Mouse (Mus musculus) gastrocnemius, postnatal 10 days (tissue): Measurements from ENCODE around the gene Fam136a. TPM values are rescaled to one million over a fixed set of nuclear protein-coding genes. Genes with fewer than 3 reads are reported as not detected.
A peak's percentile ranks its signal among the peaks of the same experiment; 100 is the strongest.

ENCODE experiments used
- DNase-seq: peaks from one replicate; pipeline ENCODE4 v3.0.0; 2021; ENCODE audit warnings: mixed read lengths
- total RNA-seq, 2 experiments: library from RNA; stranded (reverse); gene quantifications; 2 replicates each; pipeline ENCODE4 v1.2.3; 2021

Gene Fam136a
- total RNA-seq, 2 experiments from 2014 or later: 23.8 to 30.4 TPM

DNA sequence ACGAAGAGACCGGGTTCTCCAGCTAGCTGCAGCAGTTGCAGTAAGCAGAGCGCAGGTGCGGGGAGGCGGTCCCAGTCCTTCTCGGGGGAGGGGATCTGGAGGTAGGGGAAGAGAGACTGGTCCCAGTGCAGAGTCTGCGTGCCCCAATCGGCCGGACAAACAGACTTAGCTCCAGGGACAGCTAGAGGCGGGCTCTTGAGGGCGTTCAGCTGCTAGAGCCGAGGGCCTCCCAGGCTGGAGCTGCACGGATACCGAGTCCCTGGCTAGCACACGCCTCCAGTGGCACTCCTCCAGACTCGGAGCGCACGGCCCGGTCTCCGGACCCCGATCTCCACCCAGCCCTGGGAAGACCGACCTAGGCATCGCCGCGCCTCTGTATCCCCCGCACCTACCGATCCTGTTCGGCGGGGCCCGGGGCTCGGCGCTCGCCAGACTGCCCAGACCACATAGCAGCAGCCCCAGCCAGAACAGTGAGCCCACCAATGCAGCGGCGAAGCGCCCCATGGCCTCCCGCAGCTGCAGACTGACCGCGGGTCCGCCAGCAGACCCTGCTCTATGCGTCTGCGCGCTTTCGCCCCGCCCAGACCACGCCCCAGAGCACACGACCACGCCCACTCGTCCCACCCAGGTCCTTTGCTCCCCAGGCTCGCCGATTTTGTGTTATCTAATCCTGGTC is 31.3 kb downstream of the Fam136a start, which contains the start of gene Pcyox1:
TSS of gene Pcyox1 (minus strand) at position 574 of the 676 bp plus-strand sequence.
- peak; percentile 91 for DNase-seq

DNA sequence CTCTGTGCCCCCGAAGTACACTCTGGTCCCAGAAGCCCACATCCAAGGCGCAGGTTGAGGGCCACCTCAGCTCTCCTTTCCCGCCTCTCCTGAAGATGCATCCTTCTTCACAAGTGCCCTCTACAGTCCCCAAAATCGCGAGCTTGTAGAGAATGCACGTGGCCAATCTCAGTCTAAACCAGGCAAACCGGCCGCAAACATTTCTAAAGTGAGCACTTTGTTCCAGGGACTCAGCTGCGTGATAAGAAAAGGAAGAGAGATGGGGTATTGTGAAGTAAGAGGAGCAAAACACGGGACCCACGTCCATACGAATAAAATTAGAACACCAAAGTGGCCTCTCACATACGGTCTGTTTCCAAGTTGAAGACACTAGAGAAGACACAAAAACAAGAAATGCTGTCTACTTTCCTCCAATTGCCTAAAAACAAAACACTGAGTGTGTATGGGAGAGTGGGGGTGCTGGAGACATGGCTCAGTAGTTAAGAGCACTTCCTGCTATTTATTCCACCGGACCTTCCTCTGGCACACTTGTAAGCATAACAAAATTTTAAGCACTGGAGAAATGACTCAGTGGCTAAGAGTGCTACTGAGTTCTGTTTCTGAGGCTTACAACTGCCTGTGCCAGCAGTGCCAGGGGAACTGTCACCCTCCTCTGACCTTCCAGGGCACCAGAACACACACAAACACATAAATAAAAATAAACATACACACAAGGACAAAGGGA is 32.0 kb downstream of the Fam136a start:
- DNase-seq: no peak

DNA sequence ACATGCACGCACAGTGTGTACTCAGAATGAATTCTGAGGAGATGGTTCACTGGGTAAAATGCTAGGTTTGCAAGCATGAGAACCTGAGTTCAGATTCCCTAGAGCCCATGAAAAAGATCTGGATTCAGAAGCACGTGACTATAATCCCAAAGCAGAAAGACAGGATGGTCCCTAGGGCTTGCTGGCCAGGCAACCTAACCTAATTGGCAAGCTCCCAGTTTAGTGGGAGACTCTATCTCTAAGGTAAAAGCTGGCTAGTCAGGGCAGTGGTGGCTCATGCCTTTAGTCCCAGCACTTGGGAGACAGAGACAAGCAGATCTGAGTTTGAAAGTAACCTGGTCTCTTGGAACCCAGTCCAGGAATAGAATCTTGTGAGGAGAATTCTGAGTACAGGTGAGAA is 33.5 kb downstream of the Fam136a start:
- no peak for DNase-seq

- DNase-seq: no peak
Observed at GRCm38 (mm10) chr6:86399995-86400394, 34.5 kb downstream of the Fam136a start.

- DNase-seq: peak; percentile 42
Observed at GRCm38 (mm10) chr6:86400972-86401371, 35.5 kb downstream of the Fam136a start.

- DNase-seq: no peak
Observed at GRCm38 (mm10) chr6:86402681-86403607, 37.5 kb downstream of the Fam136a start.

DNA sequence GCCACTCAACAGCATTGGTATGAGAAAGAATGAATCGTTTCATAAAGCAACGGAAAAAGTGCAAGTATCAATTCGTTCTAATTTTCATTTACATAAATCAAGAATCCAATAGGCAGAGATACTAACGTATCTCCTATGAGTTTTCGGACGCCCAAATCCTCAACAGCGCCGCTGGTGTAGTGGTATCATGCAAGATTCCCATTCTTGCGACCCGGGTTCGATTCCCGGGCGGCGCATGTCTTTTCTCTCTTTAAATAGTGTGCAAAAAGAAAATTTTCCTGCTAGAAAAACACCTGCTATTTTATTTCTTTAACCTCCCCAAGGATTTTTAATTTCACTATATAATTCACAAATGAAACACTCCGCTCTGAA is 38.3 kb downstream of the Fam136a start:
- DNase-seq: peak; percentile 82

GRCm38 (mm10) chr6:86404100-86404861 is 38.8 kb downstream of the Fam136a start, which contains the start of gene Tia1:
Tia1 (plus strand) TSS chr6:86404219.
- DNase-seq: peak; percentile 97

DNA sequence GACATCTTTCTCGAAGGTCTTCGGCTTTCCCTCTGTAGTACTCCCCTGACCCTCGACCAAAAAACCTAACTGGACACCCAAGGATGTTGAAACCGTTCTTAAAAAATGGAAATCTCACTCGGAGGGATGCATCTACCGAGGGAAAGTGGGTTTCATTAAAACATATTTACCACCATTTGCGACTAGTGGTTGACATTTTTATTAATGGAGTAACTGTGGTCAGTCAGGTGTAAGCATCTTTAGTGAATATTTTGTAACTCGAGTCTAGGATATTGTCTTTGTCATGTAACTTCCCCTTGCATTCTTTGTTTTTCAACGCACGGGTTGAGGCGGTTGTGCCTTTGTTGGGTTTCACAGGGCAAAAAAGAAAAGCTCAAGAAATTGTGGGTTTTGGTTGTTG is 39.5 kb downstream of the Fam136a start:
- no peak for DNase-seq

- no peak for DNase-seq
Observed at GRCm38 (mm10) chr6:86406306-86406705, 40.9 kb downstream of the Fam136a start.

GRCm38 (mm10) chr6:86418711-86419110 is 53.3 kb downstream of the Fam136a start:
- DNase-seq: no peak

GRCm38 (mm10) chr6:86419239-86419638 is 53.8 kb downstream of the Fam136a start:
- no peak for DNase-seq

Other genes starting within 250 kb of the Fam136a start
- gene Tgfa, start 170.4 kb upstream of the Fam136a start, total RNA-seq: under 1 TPM; 0.35 to 0.75 TPM
- gene Snrpg, start 5.7 kb downstream of the Fam136a start, total RNA-seq: 10 to 100 TPM; 60.0 to 71.1 TPM
- gene Pcyox1, start 31.5 kb downstream of the Fam136a start, total RNA-seq: 10 to 100 TPM; 67.0 to 71.2 TPM
- 10 to 100 TPM; 34.0 to 50.1 TPM for gene Tia1, start 38.6 kb downstream of the Fam136a start, total RNA-seq
- not detected for gene Gm44790, start 61.0 kb downstream of the Fam136a start, total RNA-seq
- 1 to 10 TPM; 8.7 to 9.8 TPM for gene C87436, start 72.7 kb downstream of the Fam136a start, total RNA-seq
- 100 to 1,000 TPM; 167 to 185 TPM for gene Pcbp1, start 160.7 kb downstream of the Fam136a start, total RNA-seq